Mouse (Mus musculus) forebrain, embryonic 14.5 days (tissue): ENCODE results near the gene Ly6c2. TPM values are rescaled to one million over a fixed set of nuclear protein-coding genes. Genes with fewer than 3 reads are reported as not detected.
"Not testable (repeated sequence)": the region's sequence is repeated elsewhere in the genome, so short reads cannot be mapped to it uniquely, and the experiment has no call there.

Source experiments
- ATAC-seq: fragments of 200-750 bp; cut with Nextera tagmentation; 2 replicates; pipeline ENCODE4 v1.8.0; 2017; ENCODE audit warnings: mild to moderate bottlenecking, moderate library complexity
- DNase-seq: peaks from one replicate; pipeline ENCODE4 v3.0.0-alpha.2; 2015; ENCODE audit warnings: low spot score
- H3K27ac ChIP-seq: fragments of 300-500 bp; sonication (generic); 2 replicates; pipeline ENCODE4 v1.5.1; 2014; ENCODE audit warnings: low read depth, mild to moderate bottlenecking, control low read depth, low read length, moderate library complexity
- H3K27me3 ChIP-seq: fragments of 300-500 bp; sonication (generic); replicated peaks from 2 replicates; pipeline ENCODE4 v1.6.1; 2014; ENCODE audit warnings: low read length, control low read depth, mixed read lengths; ENCODE audit not compliant: control insufficient read depth, insufficient read depth
- H3K36me3 ChIP-seq: fragments of 300-500 bp; sonication (generic); 2 replicates; pipeline ENCODE4 v1.6.1; 2014; ENCODE audit warnings: low read length, control low read depth; ENCODE audit not compliant: control insufficient read depth, insufficient read depth
- H3K4me1 ChIP-seq: fragments of 300-500 bp; sonication (generic); 2 replicates; pipeline ENCODE4 v1.6.1; 2014; ENCODE audit warnings: antibody characterized with exemption, low read length, control low read depth; ENCODE audit not compliant: control insufficient read depth, insufficient read depth
- H3K4me2 ChIP-seq: fragments of 300-500 bp; sonication (generic); 2 replicates; pipeline ENCODE4 v1.6.1; 2014; ENCODE audit warnings: mild to moderate bottlenecking, control low read depth, low read length
- H3K4me3 ChIP-seq: fragments of 300-500 bp; sonication (generic); 2 replicates; pipeline ENCODE4 v1.5.1; 2014; ENCODE audit warnings: low read depth, low read length, control low read depth
- H3K9ac ChIP-seq: fragments of 300-500 bp; sonication (generic); 2 replicates; pipeline ENCODE4 v1.6.1; 2014; ENCODE audit warnings: mild to moderate bottlenecking, low read length, control low read depth, moderate library complexity
- H3K9me3 ChIP-seq: fragments of 300-500 bp; sonication (generic); replicated peaks from 2 replicates; pipeline ENCODE4 v1.6.1; 2016; ENCODE audit warnings: low read length, control low read depth, mixed read lengths; ENCODE audit not compliant: control insufficient read depth
- WGBS: fragments of 180-500 bp; shearing (Covaris S2); extraction: QIAGEN DNeasy Blood & Tissue Kit; methylation state at CpG from one replicate; pipeline ENCODE4 v1.1.7; 2014; 5-methylcytosine and 5-hydroxymethylcytosine counted together
- polyA plus RNA-seq: library from polyadenylated mRNA; unstranded; fragments of >200 nt; fragmentation: Nextera tagmentation; extraction: Ambion mirVana; gene quantifications from 2 replicates; pipeline ENCODE4 v1.2.1, GENCODE M21; 2014

The Ly6c2 gene
- polyA plus RNA-seq, 1 experiment from 2014 or later, result 0.30 TPM

- ATAC-seq, result no peak
- Histone ChIP-seq H3K4me1 (no peaks in the 10 kb centered on the region), H3K4me3 (no peak overlapping the region), H3K27me3 (no peaks in the 10 kb centered on the region), H3K4me2 (no peak overlapping the region), H3K9ac (no peak overlapping the region), H3K36me3 (no peaks in the 10 kb centered on the region), H3K27ac (no peak overlapping the region), H3K9me3 (no peaks in the 10 kb centered on the region)
- WGBS, result 19% methylated on average over 2 of the region's 2 CpGs
- peak; percentile 8 for DNase-seq
Measured at GRCm38 (mm10) chr15:75120066-75120465, 8.3 kb upstream of the Ly6c2 start.

- not testable (repeated sequence) for H3K9me3 ChIP-seq, H3K36me3 ChIP-seq, H3K27me3 ChIP-seq, ATAC-seq, H3K27ac ChIP-seq, H3K4me3 ChIP-seq, H3K4me2 ChIP-seq, H3K4me1 ChIP-seq, H3K9ac ChIP-seq
- peak; percentile 33 for DNase-seq
- WGBS, result 17% methylated on average over 5 of the region's 7 CpGs
Measured at GRCm38 (mm10) chr15:75118742-75119141, 7.0 kb upstream of the Ly6c2 start.

DNA sequence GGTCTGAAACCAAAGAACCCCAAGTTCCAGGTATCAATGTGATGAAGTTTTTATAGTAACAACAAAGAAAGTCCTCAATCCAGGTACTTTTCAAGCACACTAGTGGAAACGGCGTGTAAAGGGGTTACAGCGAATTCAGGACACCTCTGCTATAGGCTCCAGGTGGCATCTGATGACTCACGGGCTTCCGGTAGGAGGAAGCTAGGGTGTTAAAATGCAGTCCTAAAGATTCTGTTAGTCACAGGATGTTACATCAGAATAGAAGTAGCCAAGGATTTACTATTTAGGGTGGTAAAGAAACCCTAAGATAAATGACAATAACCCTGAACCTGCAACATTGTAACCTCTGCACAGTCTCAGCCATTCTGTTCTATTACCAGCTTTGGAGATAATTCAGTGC, 5.7 kb upstream of the Ly6c2 start:
- H3K9me3 ChIP-seq, H3K27ac ChIP-seq, H3K27me3 ChIP-seq, H3K9ac ChIP-seq, H3K4me3 ChIP-seq, DNase-seq, H3K4me1 ChIP-seq, ATAC-seq, H3K36me3 ChIP-seq, H3K4me2 ChIP-seq: not testable (repeated sequence)
- WGBS, result 94% methylated on average over 5 of the region's 5 CpGs

- H3K9me3 ChIP-seq, result no peaks in the 10 kb centered on the region
- 89% methylated on average over 2 of the region's 2 CpGs for WGBS
- no peak overlapping the region for H3K4me3 ChIP-seq
- H3K4me1 ChIP-seq, result no peaks in the 10 kb centered on the region
- no peaks in the 10 kb centered on the region for H3K36me3 ChIP-seq
- DNase-seq (no peak), ATAC-seq (no peak)
- no peak overlapping the region for H3K4me2 ChIP-seq
- H3K27ac ChIP-seq, result no peak overlapping the region
- no peak overlapping the region for H3K9ac ChIP-seq
- no peaks in the 10 kb centered on the region for H3K27me3 ChIP-seq
Measured at GRCm38 (mm10) chr15:75116525-75116924, 4.8 kb upstream of the Ly6c2 start.

- not testable (repeated sequence) for H3K9ac ChIP-seq, H3K4me2 ChIP-seq, H3K27ac ChIP-seq, H3K36me3 ChIP-seq, H3K27me3 ChIP-seq, DNase-seq, H3K4me3 ChIP-seq, ATAC-seq, H3K4me1 ChIP-seq, H3K9me3 ChIP-seq
- WGBS, result 69% methylated on average over 2 of the region's 5 CpGs
Measured at GRCm38 (mm10) chr15:75110424-75110823, 1.3 kb downstream of the Ly6c2 start.

GRCm38 (mm10) chr15:75099261-75099660, 12.5 kb downstream of the Ly6c2 start:
- ATAC-seq, result no peak
- no peak for DNase-seq
- H3K36me3 ChIP-seq, result no peaks in the 10 kb centered on the region
- H3K4me3 ChIP-seq, result no peak overlapping the region
- no peaks in the 10 kb centered on the region for H3K9me3 ChIP-seq
- no peak overlapping the region for H3K9ac ChIP-seq
- no peaks in the 10 kb centered on the region for H3K4me1 ChIP-seq
- H3K27ac ChIP-seq, result no peak overlapping the region
- no peaks in the 10 kb centered on the region for H3K27me3 ChIP-seq
- H3K4me2 ChIP-seq, result no peak overlapping the region
- 89% methylated on average over 10 of the region's 10 CpGs for WGBS

DNA sequence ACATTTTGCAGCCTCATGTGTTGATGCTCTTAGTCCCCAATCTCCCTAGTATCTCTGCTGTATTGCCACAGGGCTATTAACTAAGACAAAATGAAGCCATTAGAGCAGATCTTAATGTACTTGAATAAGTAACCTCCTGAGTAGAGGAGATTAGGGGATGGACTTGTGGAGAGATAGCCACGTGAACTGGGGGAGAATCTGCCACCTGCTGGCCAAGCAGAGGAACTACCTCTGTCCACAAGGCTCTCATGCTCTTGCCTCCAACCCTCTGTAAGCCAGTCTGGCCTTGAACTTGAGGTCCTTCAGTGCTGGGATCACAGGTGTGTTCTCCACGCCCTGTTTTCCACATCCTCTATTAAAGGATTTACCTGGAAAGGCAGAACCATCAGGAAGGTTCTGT, 23.7 kb downstream of the Ly6c2 start:
- ATAC-seq, DNase-seq, H3K27ac ChIP-seq, H3K9me3 ChIP-seq, H3K4me3 ChIP-seq, H3K4me2 ChIP-seq, H3K4me1 ChIP-seq, H3K36me3 ChIP-seq, H3K9ac ChIP-seq, H3K27me3 ChIP-seq: not testable (repeated sequence)
- WGBS, result 12% methylated on average over 2 of the region's 2 CpGs

DNA sequence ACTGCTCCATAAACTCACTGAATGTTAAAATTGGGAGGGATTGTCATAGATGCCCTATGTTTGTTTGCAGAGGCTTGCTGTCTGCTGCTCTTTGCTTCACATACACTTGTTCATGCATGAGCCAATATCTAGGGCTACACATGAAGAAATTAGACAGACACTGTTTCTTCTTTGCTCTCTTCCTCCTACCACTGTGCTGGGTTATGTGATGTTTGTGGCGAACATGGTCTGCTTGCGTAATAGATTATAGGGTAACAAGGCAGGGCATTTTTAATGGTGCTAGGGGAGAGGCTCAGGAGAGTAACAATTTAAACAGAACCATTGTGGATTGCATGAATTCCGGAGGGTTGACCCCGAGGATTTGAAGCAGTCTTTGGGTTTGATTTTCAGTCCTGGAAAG, 41.8 kb downstream of the Ly6c2 start:
- Histone ChIP-seq H3K27ac (no peak overlapping the region), H3K9me3 (no peaks in the 10 kb centered on the region), H3K36me3 (no peaks in the 10 kb centered on the region), H3K4me3 (no peak overlapping the region), H3K4me2 (no peak overlapping the region), H3K4me1 (no peaks in the 10 kb centered on the region), H3K27me3 (no peaks in the 10 kb centered on the region), H3K9ac (no peak overlapping the region)
- DNase-seq (no peak), ATAC-seq (no peak)
- WGBS, result 90% methylated on average over 4 of the region's 4 CpGs

DNA sequence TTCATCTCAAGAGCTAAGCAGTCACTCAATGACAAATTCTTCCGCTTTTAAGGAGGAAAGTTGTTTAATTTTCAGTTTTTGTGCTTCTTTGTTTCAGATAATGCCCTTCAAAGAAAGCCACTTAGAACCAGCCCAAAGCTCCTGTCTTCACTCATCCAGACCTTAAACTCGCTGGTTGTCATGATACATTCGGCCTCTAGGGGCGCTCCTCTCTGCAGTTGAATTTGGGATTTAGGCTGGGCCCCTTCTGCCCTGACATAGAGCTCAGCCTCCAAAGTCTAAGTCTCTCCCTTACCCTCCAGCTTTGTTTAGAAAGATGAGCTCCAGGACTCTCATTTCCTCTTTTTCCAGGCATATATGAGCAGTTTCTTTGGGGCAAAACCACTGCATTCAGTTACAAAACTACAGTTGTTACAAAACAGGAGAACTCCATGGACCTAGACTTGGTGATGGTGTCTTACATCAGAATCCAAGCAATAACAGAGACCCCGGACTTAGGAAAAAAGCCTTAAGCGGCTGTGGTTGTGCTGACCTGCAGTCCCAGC, 49.7 kb downstream of the Ly6c2 start:
- H3K4me1 ChIP-seq, H3K36me3 ChIP-seq, H3K27ac ChIP-seq, H3K4me3 ChIP-seq, H3K9ac ChIP-seq, H3K4me2 ChIP-seq, H3K27me3 ChIP-seq, H3K9me3 ChIP-seq, ATAC-seq: not testable (repeated sequence)
- peak; percentile 34 for DNase-seq
- 34% methylated on average over 6 of the region's 6 CpGs for WGBS
